In the genomic region with DNA sequence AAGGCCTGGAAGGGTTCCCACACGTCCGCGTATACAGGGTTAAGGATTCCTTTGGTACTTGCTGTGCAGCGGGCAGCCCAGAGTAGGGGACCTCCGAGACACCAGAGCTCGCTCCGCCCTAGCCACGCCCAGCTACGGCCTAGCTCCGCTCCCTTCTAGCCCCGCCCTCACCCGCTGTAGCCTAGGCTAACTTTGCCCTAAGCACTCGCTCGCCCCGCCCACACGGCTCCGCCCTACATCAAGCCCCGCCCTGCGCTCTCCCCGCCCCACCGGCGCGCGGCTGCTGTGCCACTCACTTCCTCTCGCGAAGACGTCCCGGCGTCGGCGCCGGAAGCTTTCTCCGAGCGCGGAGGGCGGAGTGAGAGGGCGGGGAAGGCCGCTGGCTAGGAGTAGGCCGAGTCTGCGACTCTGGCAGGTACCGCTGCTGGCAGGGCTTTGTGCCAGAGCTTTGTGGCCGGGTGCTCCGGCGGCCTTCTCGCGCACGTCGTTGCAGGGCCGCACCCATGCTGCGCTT, we compare ENCODE assay signal across 8 mouse cellular contexts. TPM values are rescaled to one million over a fixed set of nuclear protein-coding genes. Genes with fewer than 3 reads are reported as not detected.
DNase-seq lines count a peak whose midpoint lies in the region; ATAC-seq and TF ChIP-seq lines count a peak whose summit lies in the region.

TSS of gene Anapc4 (plus strand) at position 252 of the 514 bp plus-strand sequence.

- H3K27me3 ChIP-seq in hindbrain, embryonic 10.5 days (ENCODE audit: insufficient read depth, poor library complexity, severe bottlenecking): no peaks in the 10 kb centered on the region
- no peaks in the 10 kb centered on the region for H3K27me3 ChIP-seq in lung, postnatal 0 days (replicated peaks; ENCODE audit: insufficient read depth, low read length)

- H3K4me3 ChIP-seq in hindbrain, embryonic 10.5 days: peak within 1 kb of the TSS; percentile 84
- H3K4me3 ChIP-seq in lung, postnatal 0 days (ENCODE audit: low read depth, low read length): peak within 1 kb of the TSS; percentile 74

- peak; percentile 98 for DNase-seq in MN1 (ENCODE audit: low spot score)
- DNase-seq in cerebellum, adult 9-10 months: peak; percentile 100
- peak; percentile 100 for DNase-seq in hindbrain, embryonic 10.5 days (ENCODE audit: low spot score)
- DNase-seq in layer of hippocampus, adult 9-11 months: peak; percentile 100
- DNase-seq in lung, postnatal 0 days (ENCODE audit: low spot score): peak; percentile 100
- peak; percentile 100 for DNase-seq in ovary, postnatal 14 days (ENCODE audit: low spot score)
- DNase-seq in thymus, postnatal 14 days: peak; percentile 100

- TF ChIP-seq CTCF in lung, postnatal 0 days (IDR thresholded peaks at IDR 0.05): no peak

- 0 out of 2 replicates have a peak, but pooled peaks cover 3% of the 10 kb centered on the region for H3K9me3 ChIP-seq in hindbrain, embryonic 10.5 days
- no peaks in the 10 kb centered on the region for H3K9me3 ChIP-seq in lung, postnatal 0 days (ENCODE audit: low read length)

- peak within 1 kb of the TSS; percentile 94 for H3K27ac ChIP-seq in hindbrain, embryonic 10.5 days
- peak within 1 kb of the TSS; percentile 95 for H3K27ac ChIP-seq in lung, postnatal 0 days (ENCODE audit: low read length)

- ATAC-seq in frontal cortex, adult (ENCODE audit: low TSS enrichment): peak; percentile 97
- ATAC-seq in lung, postnatal 0 days: peak; percentile 98

- peaks cover 26% of the 10 kb centered on the region for H3K36me3 ChIP-seq in hindbrain, embryonic 10.5 days
- H3K36me3 ChIP-seq in lung, postnatal 0 days (ENCODE audit: insufficient read depth, low read length): peaks cover 3% of the 10 kb centered on the region; the same call in 1 of the 2 replicates

- under 1% methylated on average over 50 of the region's 50 CpGs for WGBS in hindbrain, embryonic 10.5 days
- WGBS in lung, postnatal 0 days: under 1% methylated on average over 43 of the region's 50 CpGs

- TF ChIP-seq EP300 in lung, postnatal 0 days (IDR thresholded peaks at IDR 0.05): 0 out of 2 replicates have a peak, but pooled peaks have one; percentile 6

- peak within 1 kb of the TSS; percentile 87 for H3K9ac ChIP-seq in lung, postnatal 0 days (replicated peaks; ENCODE audit: low read depth)

- peak within 1 kb of the TSS; percentile 74 for H3K4me2 ChIP-seq in lung, postnatal 0 days (replicated peaks; ENCODE audit: low read depth, low read length)

- peaks cover 15% of the 10 kb centered on the region for H3K4me1 ChIP-seq in hindbrain, embryonic 10.5 days (replicated peaks)
- peaks cover 6% of the 10 kb centered on the region; the same call in 1 of the 2 replicates for H3K4me1 ChIP-seq in lung, postnatal 0 days (ENCODE audit: insufficient read depth, low read depth, low read length)

RNA-seq across cellular contexts. Expression of gene Anapc4, which starts in this region (rescaled TPM):
- polyA plus RNA-seq in hindbrain, embryonic 10.5 days (2016; fragmentation: Nextera tagmentation; extraction: Ambion mirVana): 95.9 and 106 TPM in 2 replicates
- polyA plus RNA-seq in lung, postnatal 0 days (2015; fragmentation: Nextera tagmentation; extraction: Ambion mirVana): 65.3 and 66.6 TPM in 2 replicates

Comparison
In these comparisons a context has a peak if more than half of its experiments do, and no peak if none do; other contexts are left out.
1. Peak in every context shown above with its lines: DNase-seq, ATAC-seq, H3K4me3 ChIP-seq and H3K27ac ChIP-seq.